Mouse (Mus musculus): ENCODE measurements at regions not wholly inside any gene's neighbourhood (a gene's known extent, or its start where the extent isn't known, plus 50 kb on each side); places are given as distances from the start of the nearest gene placed in this dataset.
A peak's percentile ranks its signal among the peaks of the same experiment; 100 is the strongest.

- DNase-seq (ENCODE audit: low read depth, low spot score), result no peak
Observed at GRCm38 (mm10) chr4:127421927-127422450, 64.0 kb upstream of the Gjb5 start.

DNA sequence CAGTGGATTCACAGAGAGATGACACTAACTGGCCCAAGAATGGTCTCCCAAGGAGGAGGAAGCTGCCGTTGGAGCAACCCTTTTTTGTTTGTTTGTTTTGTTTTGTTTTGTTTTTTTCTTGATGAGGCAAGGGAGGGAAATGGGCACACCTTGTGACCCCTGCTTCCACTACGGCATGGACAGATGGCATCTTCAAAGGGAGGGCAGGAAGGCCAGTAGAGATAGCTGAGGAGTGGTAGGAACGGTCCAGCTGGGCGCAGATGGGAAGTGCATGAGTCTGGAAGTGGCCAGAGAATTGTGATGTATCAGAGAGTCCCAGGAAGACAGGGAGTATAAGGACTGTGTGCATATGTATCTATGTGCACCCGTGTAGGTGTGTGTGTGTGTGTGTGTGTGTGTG, 63.1 kb upstream of the Gjb5 start:
- DNase-seq (ENCODE audit: low read depth, low spot score), result no peak

DNA sequence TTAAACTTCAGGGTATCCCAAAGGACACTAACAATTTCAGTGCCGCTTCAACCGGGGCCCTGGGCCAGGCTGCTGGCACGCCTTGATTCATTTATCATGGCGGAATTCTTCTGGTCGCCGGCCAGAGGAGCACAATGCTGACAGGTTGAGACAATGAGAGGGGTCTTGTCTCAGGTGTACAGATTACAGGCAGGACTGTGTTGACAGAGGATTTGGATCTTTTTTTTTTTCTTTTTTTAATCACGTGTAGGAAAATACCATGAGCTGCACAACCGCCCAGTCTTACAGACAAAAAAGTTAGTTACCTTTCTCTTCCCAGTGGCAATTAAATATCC, 61.8 kb upstream of the Gjb5 start:
- no peak for DNase-seq (ENCODE audit: low read depth, low spot score)

- peak; percentile 1 for DNase-seq (ENCODE audit: low read depth, low spot score)
Observed at GRCm38 (mm10) chr4:127419062-127419785, 61.2 kb upstream of the Gjb5 start.

- DNase-seq (ENCODE audit: low read depth, low spot score), result no peak
Observed at GRCm38 (mm10) chr4:127416906-127417305, 58.9 kb upstream of the Gjb5 start.

DNA sequence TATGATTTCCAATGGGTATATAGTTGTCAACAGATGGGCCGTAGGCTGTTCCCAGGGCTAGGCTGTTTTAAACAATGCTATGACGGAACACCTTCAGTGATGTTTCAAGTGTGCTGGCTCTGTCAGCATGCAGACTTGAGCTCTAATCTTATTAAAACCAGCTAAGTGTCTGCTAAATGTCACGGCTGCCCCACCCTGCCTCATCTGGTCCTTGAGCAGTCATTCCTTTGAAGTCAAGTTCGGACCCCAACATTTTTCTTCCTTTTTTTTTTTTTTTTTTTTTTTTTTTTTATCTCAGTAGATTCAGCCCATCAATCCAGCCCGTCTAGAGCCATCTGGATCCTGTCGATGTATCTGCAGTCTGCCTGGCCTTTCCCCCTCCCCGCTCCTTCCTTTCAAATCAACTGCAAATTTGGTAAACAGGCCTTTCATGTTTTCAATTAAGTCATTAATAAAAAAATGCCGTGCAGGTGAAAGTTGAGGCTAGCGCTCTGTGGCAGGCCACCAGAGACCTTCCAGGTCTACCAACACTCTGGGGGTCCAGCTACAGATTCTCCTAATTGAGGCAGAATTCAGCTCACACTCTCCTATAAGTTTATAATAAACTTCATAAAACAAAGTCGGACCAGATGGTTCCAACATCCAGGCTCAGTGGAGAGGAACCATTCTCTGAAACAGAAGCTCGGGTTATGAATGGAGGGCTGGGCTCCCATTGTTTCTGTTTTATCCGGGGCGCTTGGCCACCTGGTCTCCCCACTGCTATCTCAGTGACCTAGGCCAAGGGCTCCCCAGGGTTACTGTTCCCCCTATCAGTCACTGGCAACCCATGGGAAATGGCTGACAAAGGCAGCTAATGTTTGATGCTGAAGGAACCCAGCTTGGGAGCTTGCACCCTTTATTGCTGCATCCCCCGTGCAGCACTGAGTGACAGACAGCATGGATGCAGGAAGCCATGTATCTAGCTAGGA, 56.3 kb upstream of the Gjb5 start:
- DNase-seq (ENCODE audit: low read depth, low spot score), result no peak

All from skeletal muscle tissue, adult 2 months (tissue).